Mouse (Mus musculus): ENCODE results near the gene Fchsd2. TPM values are rescaled to one million over a fixed set of nuclear protein-coding genes. Genes with fewer than 3 reads are reported as not detected.

Gene Fchsd2
- polyA plus RNA-seq, 1 experiment from 2014 or later: 42.0 TPM

- Histone ChIP-seq H3K4me2 (ENCODE audit: low read length) (no peak overlapping the region), H3K4me3 (ENCODE audit: low read depth, low read length) (no peak overlapping the region), H3K4me1 (ENCODE audit: control insufficient read depth, insufficient read depth, low read length) (peaks cover 17% of the 10 kb centered on the region), H3K27me3 (ENCODE audit: control insufficient read depth, insufficient read depth, low read depth, low read length) (no peaks in the 10 kb centered on the region), H3K9ac (ENCODE audit: low read depth, low read length) (no peak overlapping the region), H3K9me3 (replicated peaks; ENCODE audit: control insufficient read depth, low read length, poor library complexity, severe bottlenecking) (no peaks in the 10 kb centered on the region), H3K36me3 (ENCODE audit: control insufficient read depth, insufficient read depth, low read length) (no peaks in the 10 kb centered on the region), H3K27ac (ENCODE audit: low read length) (no peak overlapping the region)
- 63% methylated on average over 2 of the region's 2 CpGs for WGBS
- no peak for ATAC-seq
These were observed 14.0 kb downstream of the Fchsd2 start for GRCm38 (mm10) chr7:101106666-101107065.

- no peaks in the 10 kb centered on the region for H3K9me3 ChIP-seq (replicated peaks; ENCODE audit: control insufficient read depth, low read length, poor library complexity, severe bottlenecking)
- ATAC-seq: peak; percentile 1; the same call in 1 of the 2 replicates
These were observed 14.6 kb downstream of the Fchsd2 start for GRCm38 (mm10) chr7:101107073-101107810.

DNA sequence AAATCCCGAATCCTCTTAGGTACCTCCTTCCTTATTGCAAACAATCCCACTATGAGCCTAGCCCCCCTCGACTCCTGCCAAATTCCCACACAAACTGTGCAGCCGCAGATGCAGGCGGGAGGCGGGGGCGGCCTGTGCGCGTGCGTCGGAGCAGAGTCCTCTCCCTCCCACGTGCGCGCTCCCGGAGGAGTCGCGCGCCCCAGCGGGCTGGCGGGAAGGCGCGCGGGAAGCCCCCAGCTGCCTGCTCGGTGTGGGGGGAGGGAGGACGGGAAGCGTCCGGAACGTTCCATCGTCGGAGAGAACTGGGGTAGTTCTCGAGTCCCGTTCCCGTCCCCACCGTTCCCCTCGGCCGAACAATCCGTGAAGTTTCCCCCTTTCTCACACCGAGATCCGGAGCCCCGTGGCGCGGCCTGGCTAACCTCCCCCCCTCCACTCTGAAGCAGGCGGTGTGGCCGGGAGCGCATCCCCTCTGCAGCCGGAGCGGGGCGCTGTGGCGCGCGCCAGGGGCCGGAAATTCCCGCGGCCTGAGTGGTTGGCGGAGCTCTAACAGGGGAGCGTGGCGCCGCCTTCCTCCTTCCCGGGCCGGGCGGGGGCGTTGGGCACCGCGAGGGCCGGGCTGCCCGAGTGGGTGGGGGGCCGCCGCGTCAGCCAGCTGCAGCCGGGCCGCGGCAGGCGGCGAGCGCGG is 15.4 kb downstream of the Fchsd2 start:
- no peaks in the 10 kb centered on the region for H3K36me3 ChIP-seq (ENCODE audit: control insufficient read depth, insufficient read depth, low read length)
- H3K9ac ChIP-seq (ENCODE audit: low read depth, low read length): peak overlapping the region; percentile 90
- peak overlapping the region; percentile 76 for H3K4me3 ChIP-seq (ENCODE audit: low read depth, low read length)
- peak overlapping the region; percentile 99 for H3K27ac ChIP-seq (ENCODE audit: low read length)
- H3K4me2 ChIP-seq (ENCODE audit: low read length): peak overlapping the region; percentile 80
- no peaks in the 10 kb centered on the region for H3K27me3 ChIP-seq (ENCODE audit: control insufficient read depth, insufficient read depth, low read depth, low read length)
- ATAC-seq: peak; percentile 95
- peaks cover 17% of the 10 kb centered on the region for H3K4me1 ChIP-seq (ENCODE audit: control insufficient read depth, insufficient read depth, low read length)
- H3K9me3 ChIP-seq (replicated peaks; ENCODE audit: control insufficient read depth, low read length, poor library complexity, severe bottlenecking): no peaks in the 10 kb centered on the region
- WGBS: under 1% methylated on average over 55 of the region's 75 CpGs

More at GRCm38 (mm10) chr7:101107073-101107810, 14.6 kb downstream of the Fchsd2 start:
- 23% methylated on average over 5 of the region's 5 CpGs for WGBS
- Histone ChIP-seq H3K27ac (ENCODE audit: low read length) (peak overlapping the region; percentile 99), H3K36me3 (ENCODE audit: control insufficient read depth, insufficient read depth, low read length) (no peaks in the 10 kb centered on the region), H3K4me3 (ENCODE audit: low read depth, low read length) (peak overlapping the region; percentile 76), H3K9ac (ENCODE audit: low read depth, low read length) (peak overlapping the region; percentile 23), H3K4me1 (ENCODE audit: control insufficient read depth, insufficient read depth, low read length) (peaks cover 17% of the 10 kb centered on the region), H3K4me2 (ENCODE audit: low read length) (peak overlapping the region; percentile 50), H3K27me3 (ENCODE audit: control insufficient read depth, insufficient read depth, low read depth, low read length) (no peaks in the 10 kb centered on the region)

GRCm38 (mm10) chr7:101108653-101109005 is 16.0 kb downstream of the Fchsd2 start:
- H3K27ac ChIP-seq (ENCODE audit: low read length): peak overlapping the region; percentile 99
- H3K4me2 ChIP-seq (ENCODE audit: low read length): peak overlapping the region; percentile 80
- no peaks in the 10 kb centered on the region for H3K9me3 ChIP-seq (replicated peaks; ENCODE audit: control insufficient read depth, low read length, poor library complexity, severe bottlenecking)
- H3K27me3 ChIP-seq (ENCODE audit: control insufficient read depth, insufficient read depth, low read depth, low read length): no peaks in the 10 kb centered on the region
- ATAC-seq: no peak
- H3K36me3 ChIP-seq (ENCODE audit: control insufficient read depth, insufficient read depth, low read length): 0 out of 2 replicates have a peak, but pooled peaks cover 4% of the 10 kb centered on the region
- H3K4me1 ChIP-seq (ENCODE audit: control insufficient read depth, insufficient read depth, low read length): peaks cover 17% of the 10 kb centered on the region
- H3K4me3 ChIP-seq (ENCODE audit: low read depth, low read length): peak overlapping the region; percentile 76
- 0% methylated on average over 13 of the region's 35 CpGs for WGBS
- H3K9ac ChIP-seq (ENCODE audit: low read depth, low read length): peak overlapping the region; percentile 90

- peak; percentile 13 for ATAC-seq
- H3K9ac ChIP-seq (ENCODE audit: low read depth, low read length): peak overlapping the region; percentile 90
- no peaks in the 10 kb centered on the region for H3K9me3 ChIP-seq (replicated peaks; ENCODE audit: control insufficient read depth, low read length, poor library complexity, severe bottlenecking)
- H3K27ac ChIP-seq (ENCODE audit: low read length): peak overlapping the region; percentile 99
- H3K27me3 ChIP-seq (ENCODE audit: control insufficient read depth, insufficient read depth, low read depth, low read length): no peaks in the 10 kb centered on the region
- H3K4me3 ChIP-seq (ENCODE audit: low read depth, low read length): peak overlapping the region; percentile 76
- 0 out of 2 replicates have a peak, but pooled peaks cover 4% of the 10 kb centered on the region for H3K36me3 ChIP-seq (ENCODE audit: control insufficient read depth, insufficient read depth, low read length)
- H3K4me2 ChIP-seq (ENCODE audit: low read length): peak overlapping the region; percentile 80
- H3K4me1 ChIP-seq (ENCODE audit: control insufficient read depth, insufficient read depth, low read length): peaks cover 17% of the 10 kb centered on the region
- under 1% methylated on average over 46 of the region's 47 CpGs for WGBS
These were observed 16.6 kb downstream of the Fchsd2 start for GRCm38 (mm10) chr7:101109006-101109855.

GRCm38 (mm10) chr7:101109856-101110350 is 17.2 kb downstream of the Fchsd2 start:
- Histone ChIP-seq H3K36me3 (ENCODE audit: control insufficient read depth, insufficient read depth, low read length) (0 out of 2 replicates have a peak, but pooled peaks cover 4% of the 10 kb centered on the region), H3K9ac (ENCODE audit: low read depth, low read length) (peak overlapping the region; percentile 90), H3K4me3 (ENCODE audit: low read depth, low read length) (peak overlapping the region; percentile 76), H3K4me1 (ENCODE audit: control insufficient read depth, insufficient read depth, low read length) (peaks cover 17% of the 10 kb centered on the region), H3K4me2 (ENCODE audit: low read length) (peak overlapping the region; percentile 80), H3K27ac (ENCODE audit: low read length) (peak overlapping the region; percentile 99), H3K9me3 (replicated peaks; ENCODE audit: control insufficient read depth, low read length, poor library complexity, severe bottlenecking) (no peaks in the 10 kb centered on the region), H3K27me3 (ENCODE audit: control insufficient read depth, insufficient read depth, low read depth, low read length) (no peaks in the 10 kb centered on the region)
- no peak for ATAC-seq
- WGBS: 3% methylated on average over 8 of the region's 8 CpGs

DNA sequence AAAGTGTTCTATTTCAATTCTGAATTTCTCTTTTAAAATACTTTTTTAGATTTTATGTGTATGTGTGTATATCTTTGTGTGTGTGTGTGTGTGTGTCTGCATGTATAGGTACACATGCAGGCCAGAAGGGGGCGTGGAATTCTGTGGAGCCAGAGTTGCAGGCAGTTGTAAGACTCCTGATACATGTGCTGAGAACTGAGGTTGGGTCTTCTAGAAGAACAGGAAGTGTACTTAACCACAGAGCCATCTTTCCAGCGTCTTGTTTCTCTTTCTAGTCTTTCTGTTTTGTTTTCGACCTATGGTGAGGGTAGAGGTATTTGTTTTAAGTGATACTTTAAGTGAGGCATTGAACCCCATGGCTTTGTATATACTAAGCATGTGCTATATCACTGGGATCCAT is 20.7 kb downstream of the Fchsd2 start:
- no peak overlapping the region for H3K9ac ChIP-seq (ENCODE audit: low read depth, low read length)
- peaks cover 12% of the 10 kb centered on the region for H3K4me1 ChIP-seq (ENCODE audit: control insufficient read depth, insufficient read depth, low read length)
- H3K4me3 ChIP-seq (ENCODE audit: low read depth, low read length): no peak overlapping the region
- H3K27ac ChIP-seq (ENCODE audit: low read length): no peak overlapping the region
- H3K9me3 ChIP-seq (replicated peaks; ENCODE audit: control insufficient read depth, low read length, poor library complexity, severe bottlenecking): no peaks in the 10 kb centered on the region
- no peaks in the 10 kb centered on the region for H3K27me3 ChIP-seq (ENCODE audit: control insufficient read depth, insufficient read depth, low read depth, low read length)
- ATAC-seq: no peak
- 91% methylated on average over 3 of the region's 3 CpGs for WGBS
- H3K36me3 ChIP-seq (ENCODE audit: control insufficient read depth, insufficient read depth, low read length): peaks cover 15% of the 10 kb centered on the region; the same call in 1 of the 2 replicates
- H3K4me2 ChIP-seq (ENCODE audit: low read length): no peak overlapping the region

GRCm38 (mm10) chr7:101114328-101114727 is 21.7 kb downstream of the Fchsd2 start:
- Histone ChIP-seq H3K9ac (ENCODE audit: low read depth, low read length) (no peak overlapping the region), H3K27me3 (ENCODE audit: control insufficient read depth, insufficient read depth, low read depth, low read length) (no peaks in the 10 kb centered on the region), H3K27ac (ENCODE audit: low read length) (no peak overlapping the region), H3K4me3 (ENCODE audit: low read depth, low read length) (no peak overlapping the region), H3K4me2 (ENCODE audit: low read length) (no peak overlapping the region), H3K9me3 (replicated peaks; ENCODE audit: control insufficient read depth, low read length, poor library complexity, severe bottlenecking) (no peaks in the 10 kb centered on the region), H3K36me3 (ENCODE audit: control insufficient read depth, insufficient read depth, low read length) (peaks cover 18% of the 10 kb centered on the region), H3K4me1 (ENCODE audit: control insufficient read depth, insufficient read depth, low read length) (peaks cover 12% of the 10 kb centered on the region)
- ATAC-seq: no peak
- 94% methylated on average over 1 of the region's 1 CpGs for WGBS
